Mouse (Mus musculus) kidney, adult 11 months (tissue): Measurements from ENCODE around the gene Lgals9.

Source experiments
- DNase-seq: peaks from one replicate; pipeline ENCODE4 v3.0.0; 2022

Gene Lgals9

GRCm38 (mm10) chr11:78972811-78973351, 11.9 kb downstream of the Lgals9 start:
- DNase-seq = no peak

GRCm38 (mm10) chr11:78972328-78972727, 12.4 kb downstream of the Lgals9 start:
- no peak for DNase-seq

- DNase-seq = no peak
Observed at GRCm38 (mm10) chr11:78971746-78972145, 13.0 kb downstream of the Lgals9 start.

- no peak for DNase-seq
Observed at GRCm38 (mm10) chr11:78971096-78971495, 13.7 kb downstream of the Lgals9 start.

GRCm38 (mm10) chr11:78968121-78968520, 16.6 kb downstream of the Lgals9 start:
- DNase-seq = no peak

- no peak for DNase-seq
Observed at GRCm38 (mm10) chr11:78967371-78967770, 17.4 kb downstream of the Lgals9 start.

- DNase-seq = no peak
Observed at GRCm38 (mm10) chr11:78961221-78961620, 23.5 kb downstream of the Lgals9 start.

- no peak for DNase-seq
Observed at GRCm38 (mm10) chr11:78959841-78960520, 24.8 kb downstream of the Lgals9 start.

- DNase-seq = no peak
Observed at GRCm38 (mm10) chr11:78959367-78959766, 25.4 kb downstream of the Lgals9 start.

- peak; percentile 57 for DNase-seq
Observed at GRCm38 (mm10) chr11:78956260-78956659, 28.5 kb downstream of the Lgals9 start.

GRCm38 (mm10) chr11:78952467-78952866, 32.3 kb downstream of the Lgals9 start:
- DNase-seq = no peak

- no peak for DNase-seq
Observed at GRCm38 (mm10) chr11:78950365-78950764, 34.4 kb downstream of the Lgals9 start.

GRCm38 (mm10) chr11:78943083-78943482, 41.7 kb downstream of the Lgals9 start:
- DNase-seq = no peak

- no peak for DNase-seq
Observed at GRCm38 (mm10) chr11:78935178-78935577, 49.6 kb downstream of the Lgals9 start.

- DNase-seq = no peak
Observed at GRCm38 (mm10) chr11:78934727-78935126, 50.0 kb downstream of the Lgals9 start.

GRCm38 (mm10) chr11:78934307-78934706, 50.4 kb downstream of the Lgals9 start:
- DNase-seq = no peak

- peak; percentile 41 for DNase-seq
Observed at GRCm38 (mm10) chr11:78929345-78929744, 55.4 kb downstream of the Lgals9 start.

GRCm38 (mm10) chr11:78924916-78925315, 59.8 kb downstream of the Lgals9 start:
- no peak for DNase-seq

- DNase-seq = no peak
Observed at GRCm38 (mm10) chr11:78924111-78924510, 60.6 kb downstream of the Lgals9 start.

- DNase-seq = peak; percentile 26
Observed at GRCm38 (mm10) chr11:78922678-78923407, 61.9 kb downstream of the Lgals9 start.

GRCm38 (mm10) chr11:78920411-78920939, 64.3 kb downstream of the Lgals9 start, which contains the start of gene Nos2:
Gene Nos2 (plus strand): TSS chr11:78920787.
- DNase-seq = no peak

GRCm38 (mm10) chr11:78919745-78920144, 65.0 kb downstream of the Lgals9 start:
- DNase-seq = no peak

GRCm38 (mm10) chr11:78916410-78916809, 68.3 kb downstream of the Lgals9 start:
- no peak for DNase-seq

GRCm38 (mm10) chr11:78915473-78915872, 69.3 kb downstream of the Lgals9 start:
- DNase-seq = no peak
